Mouse (Mus musculus) cerebellum, adult 2 months (tissue): ENCODE results near the gene Cldn34c1.

ENCODE experiments used
- CTCF ChIP-seq: fragments of 200-500 bp; IDR thresholded peaks from 2 replicates; pipeline ENCODE4 v1.5.1; 2011; ENCODE audit warnings: low read depth, mild to moderate bottlenecking, control low read depth, low read length, moderate library complexity, borderline replicate concordance; ENCODE audit not compliant: insufficient read depth
- POLR2A ChIP-seq: fragments of 200-500 bp; IDR thresholded peaks from 2 replicates; pipeline ENCODE4 v1.6.1; 2011; ENCODE audit warnings: low read length, control low read depth, borderline replicate concordance; ENCODE audit not compliant: insufficient read depth

GRCm38 (mm10) chrX:123103291-123104260 is at the start of gene Cldn34c1:
- TF ChIP-seq CTCF (no peak), POLR2A (no peak)
